Mouse (Mus musculus) thymus, postnatal 14 days (tissue): ENCODE measurements around the gene Cope.

Experiments
- DNase-seq: peaks from one replicate; pipeline ENCODE4 v3.0.0; 2021

Gene Cope

GRCm38 (mm10) chr8:70315624-70316510 lies 13.5 kb downstream of the Cope start, which contains the start of gene Cers1:
Gene Cers1 (plus strand): TSS chr8:70315775.
- peak; percentile 72 for DNase-seq

- no peak for DNase-seq
These were observed 14.5 kb downstream of the Cope start for GRCm38 (mm10) chr8:70316511-70317504.

GRCm38 (mm10) chr8:70317872-70318271 lies 15.6 kb downstream of the Cope start:
- DNase-seq: no peak

DNA sequence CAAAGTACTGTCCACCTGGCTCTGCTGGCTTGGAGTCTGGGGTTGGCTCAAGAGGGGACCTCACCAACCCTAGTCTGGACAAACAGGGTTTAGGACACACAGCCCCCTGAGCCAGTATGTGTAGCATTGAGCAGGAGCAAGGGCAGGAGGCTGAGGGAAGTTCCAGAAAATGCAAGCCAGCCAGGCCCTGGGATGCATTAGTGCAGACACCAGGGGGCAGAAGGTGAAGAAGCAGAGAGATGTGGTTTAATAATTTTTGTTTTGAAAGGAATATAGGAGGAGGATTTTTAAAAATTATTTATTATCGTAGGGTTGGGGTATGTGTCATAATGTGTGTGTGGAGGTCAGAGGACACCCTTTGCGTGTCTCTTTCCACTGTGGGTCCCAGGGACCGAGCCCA lies 21.4 kb downstream of the Cope start:
- no peak for DNase-seq

DNA sequence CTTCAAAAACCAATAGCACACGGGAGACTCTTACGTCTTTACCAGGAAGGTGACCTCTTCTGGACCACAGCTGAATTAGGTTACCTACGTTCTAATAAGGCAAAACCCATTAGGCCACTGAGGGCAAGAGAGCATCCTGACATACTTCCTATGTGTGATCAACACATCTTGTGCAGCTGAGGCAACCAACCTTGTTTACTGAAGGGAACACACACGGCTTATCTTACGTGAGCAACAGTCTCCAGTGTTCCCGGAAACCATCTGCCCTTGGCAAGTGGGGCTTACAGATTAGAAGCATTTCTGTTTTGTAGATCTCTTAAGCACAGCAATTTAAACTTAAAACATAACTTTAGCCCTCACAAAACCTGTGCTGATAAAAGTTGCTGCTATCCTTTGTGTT lies 25.2 kb downstream of the Cope start:
- DNase-seq: no peak

DNA sequence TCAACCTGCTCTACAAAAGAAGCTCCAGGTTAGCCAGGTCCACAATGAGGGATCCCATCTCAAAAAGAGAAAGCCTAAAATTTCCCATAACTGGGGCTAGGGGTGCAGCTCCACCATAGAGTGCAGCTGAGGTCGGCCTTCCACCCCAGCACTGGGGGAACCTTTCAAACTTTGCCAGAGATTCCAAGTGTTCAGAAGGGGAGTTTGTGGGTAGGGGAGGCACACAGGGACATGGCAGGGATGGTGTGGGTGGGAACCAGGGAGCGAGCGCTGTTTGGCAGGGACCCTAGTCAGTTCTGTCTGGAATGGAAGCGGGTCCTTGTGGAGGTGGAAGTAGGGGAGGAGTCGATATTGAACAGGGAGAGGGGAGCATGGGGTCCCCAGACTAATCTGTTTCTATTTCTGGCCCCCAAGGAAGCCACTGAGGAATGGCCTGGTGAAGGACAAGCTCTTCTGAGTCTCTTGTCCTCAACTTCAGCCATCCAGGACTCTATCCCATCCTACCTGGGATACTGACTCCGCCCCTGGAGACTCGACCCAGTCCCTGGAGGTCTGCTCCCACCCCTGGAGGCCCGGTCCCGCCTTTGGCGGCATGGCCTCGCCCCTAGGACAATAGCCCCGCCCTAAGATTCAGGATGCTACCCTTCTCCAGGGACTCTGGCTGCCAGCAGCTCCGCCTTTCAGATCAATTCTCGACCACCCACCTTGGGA lies 27.0 kb downstream of the Cope start, which contains the start of gene Gdf1:
Gdf1 (plus strand) TSS at position 694 of the 711 bp plus-strand sequence.
- no peak for DNase-seq

GRCm38 (mm10) chr8:70329835-70330740 lies 27.8 kb downstream of the Cope start:
- no peak for DNase-seq

GRCm38 (mm10) chr8:70330741-70331364 lies 28.5 kb downstream of the Cope start:
- peak; percentile 15 for DNase-seq

- no peak for DNase-seq
These were observed 29.2 kb downstream of the Cope start for GRCm38 (mm10) chr8:70331526-70331925.

GRCm38 (mm10) chr8:70332070-70332877 lies 30.0 kb downstream of the Cope start:
- peak; percentile 21 for DNase-seq

GRCm38 (mm10) chr8:70332878-70333202 lies 30.5 kb downstream of the Cope start:
- no peak for DNase-seq

DNA sequence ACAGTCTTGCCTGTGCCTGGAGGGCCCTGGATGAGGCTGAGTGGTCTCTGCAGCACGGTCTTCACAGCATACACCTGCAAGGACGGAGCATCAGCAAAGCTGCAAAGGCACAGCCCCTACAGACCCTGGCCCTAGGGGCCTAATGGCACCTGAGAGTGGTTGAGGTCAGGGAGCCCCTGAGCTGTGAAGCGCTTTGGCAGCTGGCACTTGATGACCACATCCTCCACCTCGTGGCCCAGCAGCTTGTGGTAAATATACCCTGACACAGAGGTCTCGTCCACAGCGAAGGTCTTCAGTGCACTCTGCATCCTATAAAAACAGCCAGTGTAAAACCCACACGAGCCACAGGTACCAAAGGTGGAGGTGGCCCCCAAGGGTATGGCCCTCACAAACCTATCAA lies 36.6 kb downstream of the Cope start:
- DNase-seq: no peak

GRCm38 (mm10) chr8:70340659-70341058 lies 38.3 kb downstream of the Cope start:
- DNase-seq: no peak

GRCm38 (mm10) chr8:70342007-70342406 lies 39.7 kb downstream of the Cope start:
- no peak for DNase-seq

DNA sequence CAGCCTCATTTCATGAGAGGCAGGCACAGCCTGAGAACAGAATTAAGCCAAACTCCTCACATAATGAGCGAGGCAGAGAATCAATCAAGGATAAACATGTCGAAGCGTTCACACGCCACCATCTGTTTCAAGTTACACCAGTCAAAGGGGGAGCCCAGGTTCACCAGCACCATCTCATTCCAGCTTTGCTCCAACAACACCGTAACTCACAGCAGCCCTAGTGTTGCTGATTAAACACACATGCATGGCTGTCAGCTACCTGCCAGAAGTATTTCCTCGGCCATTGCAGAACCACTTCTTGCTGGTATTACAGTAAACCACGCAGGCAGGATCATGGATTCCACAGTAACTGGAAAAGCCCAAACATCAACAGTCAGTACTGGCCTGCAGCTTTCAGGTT lies 40.8 kb downstream of the Cope start:
- no peak for DNase-seq

GRCm38 (mm10) chr8:70343696-70344095 lies 41.4 kb downstream of the Cope start:
- peak; percentile 46 for DNase-seq

DNA sequence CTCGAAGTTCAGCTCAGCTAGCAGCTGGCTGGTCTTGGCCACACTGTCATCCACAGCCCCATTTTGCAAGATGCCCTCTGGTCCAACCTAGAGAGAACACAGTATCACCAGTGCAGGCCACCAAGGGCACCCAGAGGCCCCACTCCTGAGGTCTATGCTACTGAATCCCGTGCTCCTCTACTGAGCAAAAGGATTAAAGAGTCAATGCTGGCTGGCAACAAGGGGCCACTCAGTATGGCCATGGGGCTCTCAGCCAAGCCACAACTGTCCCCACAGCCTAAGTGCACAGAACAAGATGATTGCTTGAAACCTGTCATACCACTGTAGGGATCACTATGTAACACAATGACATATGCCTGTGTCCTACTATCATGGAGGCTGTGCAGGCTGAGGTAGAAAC lies 42.0 kb downstream of the Cope start:
- no peak for DNase-seq

- no peak for DNase-seq
These were observed 45.1 kb downstream of the Cope start for GRCm38 (mm10) chr8:70347443-70347842.

- no peak for DNase-seq
These were observed 45.6 kb downstream of the Cope start for GRCm38 (mm10) chr8:70347860-70348420.
